Mouse (Mus musculus) adrenal gland, postnatal 0 days (tissue): ENCODE results near the gene Uri1. TPM values are rescaled to one million over a fixed set of nuclear protein-coding genes. Genes with fewer than 3 reads are reported as not detected.

Experiments used
- polyA plus RNA-seq: library from polyadenylated mRNA; unstranded; fragments of >200 nt; fragmentation: Nextera tagmentation; extraction: Ambion mirVana; gene quantifications from 2 replicates; pipeline ENCODE4 v1.2.1, GENCODE M21; 2015

Uri1 gene
- polyA plus RNA-seq = 34.1 and 54.0 TPM in 2 replicates

GRCm38 (mm10) chr7:38023451-38023850, at the start of gene Uri1:
TSS of gene Uri1 (minus strand) at chr7:38023551.

Other genes with a start within 250 kb of the Uri1 start
- 2.1 and 2.2 TPM in 2 replicates for gene Zfp536, start 249.9 kb downstream of the Uri1 start, polyA plus RNA-seq
- 15.4 and 16.5 TPM in 2 replicates for gene Ccne1, start 84.0 kb upstream of the Uri1 start, polyA plus RNA-seq
- gene 1600014C10Rik, start 159.7 kb upstream of the Uri1 start, polyA plus RNA-seq = 15.6 and 22.6 TPM in 2 replicates
- gene Plekhf1, start 204.5 kb upstream of the Uri1 start, polyA plus RNA-seq = 2.9 and 4.0 TPM in 2 replicates
- 52.7 and 66.2 TPM in 2 replicates for gene Pop4, start 247.9 kb upstream of the Uri1 start, polyA plus RNA-seq